Mouse (Mus musculus) embryonic facial prominence, embryonic 14.5 days (tissue): ENCODE measurements at regions not wholly inside any gene's neighbourhood (a gene's known extent, or its start where the extent isn't known, plus 50 kb on each side); places are given as distances from the start of the nearest gene placed in this dataset.
"Not testable (repeated sequence)": the region's sequence is repeated elsewhere in the genome, so short reads cannot be mapped to it uniquely, and the experiment has no call there.

Source experiments
- ATAC-seq: fragments of 200-750 bp; cut with Nextera tagmentation; 2 replicates; pipeline ENCODE4 v1.8.0; 2017; ENCODE audit warnings: low read depth, moderate number of reproducible peaks, moderate TSS enrichment
- DNase-seq: peaks from one replicate; pipeline ENCODE4 v3.0.0-alpha.2; 2015; ENCODE audit warnings: low spot score
- H3K27ac ChIP-seq: fragments of 300-500 bp; sonication (generic); replicated peaks from 2 replicates; pipeline ENCODE4 v1.5.1; 2014; ENCODE audit warnings: low read depth, mild to moderate bottlenecking, low read length, moderate library complexity
- H3K27me3 ChIP-seq: fragments of 300-500 bp; sonication (generic); replicated peaks from 2 replicates; pipeline ENCODE4 v1.6.1; 2014; ENCODE audit warnings: low read length; ENCODE audit not compliant: control insufficient read depth, insufficient read depth
- H3K36me3 ChIP-seq: fragments of 300-500 bp; sonication (generic); 2 replicates; pipeline ENCODE4 v1.6.1; 2014; ENCODE audit warnings: low read length, mixed read lengths; ENCODE audit not compliant: control insufficient read depth, insufficient read depth
- H3K4me1 ChIP-seq: fragments of 300-500 bp; sonication (generic); 2 replicates; pipeline ENCODE4 v1.6.1; 2014; ENCODE audit warnings: antibody characterized with exemption, low read length; ENCODE audit not compliant: control insufficient read depth, insufficient read depth
- H3K4me2 ChIP-seq: fragments of 300-500 bp; sonication (generic); 2 replicates; pipeline ENCODE4 v1.6.1; 2014; ENCODE audit warnings: low read depth, mild to moderate bottlenecking, low read length, moderate library complexity, mixed read lengths
- H3K4me3 ChIP-seq: fragments of 300-500 bp; sonication (generic); 2 replicates; pipeline ENCODE4 v1.5.1; 2014; ENCODE audit warnings: low read depth, mild to moderate bottlenecking, low read length
- H3K9ac ChIP-seq: fragments of 300-500 bp; sonication (generic); 2 replicates; pipeline ENCODE4 v1.6.1; 2014; ENCODE audit warnings: low read depth, mild to moderate bottlenecking, low read length, moderate library complexity, mixed read lengths
- H3K9me3 ChIP-seq: fragments of 300-500 bp; sonication (generic); 2 replicates; pipeline ENCODE4 v1.6.1; 2016; ENCODE audit warnings: low read length; ENCODE audit not compliant: control insufficient read depth
- WGBS: fragments of 180-500 bp; shearing (Covaris S2); extraction: QIAGEN DNeasy Blood & Tissue Kit; methylation state at CpG from one replicate; pipeline ENCODE4 v1.1.7; 2014; 5-methylcytosine and 5-hydroxymethylcytosine counted together

DNA sequence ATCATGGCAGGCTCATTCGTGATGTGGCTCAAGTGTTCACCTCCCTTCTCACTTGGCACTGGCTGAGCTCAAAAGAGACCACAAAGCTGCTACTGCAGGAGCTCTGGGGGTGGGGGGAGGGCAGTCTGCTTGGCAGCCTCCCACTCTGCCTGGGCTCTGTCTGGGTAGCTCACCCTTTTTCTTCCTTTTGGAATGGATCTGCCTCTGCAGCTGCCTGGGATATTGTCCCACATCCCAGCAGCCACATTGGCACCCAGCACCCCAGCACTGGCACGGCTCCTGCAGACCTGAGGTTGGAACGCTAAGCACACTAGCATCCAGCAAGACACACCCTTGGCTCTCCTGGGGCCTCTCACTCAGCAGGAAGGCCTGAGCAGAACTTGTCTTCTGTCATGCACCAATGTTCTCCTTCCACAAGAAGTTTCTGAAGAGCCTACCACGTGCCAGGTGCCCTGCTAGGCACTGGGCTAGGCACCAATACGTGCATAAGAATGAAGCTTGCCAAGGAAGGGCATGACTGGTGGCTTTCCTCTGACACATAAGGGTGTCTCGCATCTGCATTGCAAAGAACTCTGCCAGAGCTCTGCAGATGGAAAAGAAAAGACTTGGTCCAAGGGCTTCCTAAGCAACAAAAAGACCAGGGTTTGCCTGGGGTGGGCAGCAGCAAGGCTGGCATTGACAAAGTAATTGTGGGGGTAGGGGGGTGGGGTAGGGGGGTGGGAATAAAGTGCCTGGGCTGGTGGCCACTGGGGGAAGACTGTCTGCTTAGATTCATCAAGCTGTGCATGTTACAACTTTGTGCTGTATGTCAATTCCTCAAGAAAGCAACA is 112.1 kb upstream of the Sipa1l1 start:
- no CpG with 5 or more reads among the region's 6 CpGs for WGBS
- peak; percentile 71; the same call in 1 of the 2 replicates for ATAC-seq
- not testable (repeated sequence) for H3K4me1 ChIP-seq, H3K9ac ChIP-seq, H3K27me3 ChIP-seq, H3K27ac ChIP-seq, H3K36me3 ChIP-seq, H3K4me3 ChIP-seq, H3K4me2 ChIP-seq, DNase-seq, H3K9me3 ChIP-seq

DNA sequence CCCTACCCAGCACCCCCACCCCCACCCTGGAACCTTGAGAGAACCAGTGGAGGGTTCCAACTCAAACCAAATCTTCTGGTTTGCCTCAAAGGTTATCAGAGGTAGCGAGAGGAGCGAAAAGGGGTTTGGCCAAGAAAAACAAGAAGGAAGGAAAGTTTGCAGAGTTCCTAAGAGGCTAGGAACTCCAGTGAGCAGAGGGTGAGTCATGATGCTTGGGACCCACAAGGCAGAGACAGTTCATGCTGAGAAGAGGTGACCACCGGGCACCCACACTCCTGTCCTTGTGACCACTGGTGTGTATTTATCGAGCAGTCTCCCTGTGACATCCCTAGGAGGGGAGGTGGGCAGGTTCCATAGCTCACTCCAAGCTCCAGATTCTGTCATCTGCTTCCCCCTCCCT is 104.1 kb upstream of the Sipa1l1 start:
- Histone ChIP-seq H3K4me2 (no peak overlapping the region), H3K9ac (no peak overlapping the region), H3K27me3 (no peaks in the 10 kb centered on the region), H3K4me1 (no peaks in the 10 kb centered on the region), H3K9me3 (no peaks in the 10 kb centered on the region), H3K36me3 (no peaks in the 10 kb centered on the region), H3K4me3 (no peak overlapping the region), H3K27ac (no peak overlapping the region)
- DNase-seq (no peak), ATAC-seq (no peak)
- 86% methylated on average over 4 of the region's 4 CpGs for WGBS

DNA sequence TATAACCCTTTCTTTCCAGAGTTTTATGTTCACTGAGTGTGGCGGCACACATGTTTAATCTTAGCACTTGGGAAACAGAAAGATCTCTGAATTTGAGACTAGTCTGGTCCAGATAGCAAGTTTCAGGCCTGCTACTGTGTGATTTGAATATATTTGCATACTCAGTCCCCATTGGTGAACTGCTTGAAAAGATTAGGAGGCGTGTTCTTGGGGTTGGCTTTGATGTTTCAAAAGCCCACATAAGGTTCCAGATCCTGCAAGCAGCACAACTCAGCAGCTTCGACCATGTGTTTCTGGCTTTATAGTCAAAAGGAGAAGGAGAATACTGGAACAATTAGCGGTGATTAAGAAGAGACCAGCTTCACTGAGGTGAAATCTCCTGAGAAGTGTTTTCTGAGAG is 102.3 kb upstream of the Sipa1l1 start:
- WGBS, result 34% methylated on average over 4 of the region's 4 CpGs
- H3K4me1 ChIP-seq, result no peaks in the 10 kb centered on the region
- peak; percentile 68; the same call in 1 of the 2 replicates for ATAC-seq
- DNase-seq, result peak; percentile 75
- H3K9me3 ChIP-seq, result no peaks in the 10 kb centered on the region
- H3K4me3 ChIP-seq, result no peak overlapping the region
- no peak overlapping the region for H3K27ac ChIP-seq
- no peaks in the 10 kb centered on the region for H3K36me3 ChIP-seq
- no peak overlapping the region for H3K9ac ChIP-seq
- no peak overlapping the region for H3K4me2 ChIP-seq
- no peaks in the 10 kb centered on the region for H3K27me3 ChIP-seq

DNA sequence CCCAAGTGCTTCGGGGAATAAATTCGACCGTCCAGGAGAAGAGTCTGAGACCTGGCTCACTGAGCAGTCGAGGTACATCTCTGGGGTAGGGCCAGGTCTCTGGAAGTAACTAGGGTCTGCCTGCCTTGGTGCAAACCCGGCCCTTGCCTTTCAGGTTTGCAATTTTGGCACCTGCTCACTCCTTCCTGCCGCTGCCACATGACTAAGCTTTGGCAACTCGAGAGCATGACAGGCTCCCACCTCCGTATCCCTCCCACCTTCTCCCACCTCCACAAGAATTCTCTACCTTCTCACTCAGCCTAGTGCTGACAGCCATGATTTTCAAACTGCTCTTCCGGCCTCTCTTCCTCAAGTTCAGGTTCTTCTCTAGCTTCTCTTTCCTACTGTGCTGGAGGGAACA is 99.5 kb upstream of the Sipa1l1 start:
- Histone ChIP-seq H3K9me3 (no peaks in the 10 kb centered on the region), H3K36me3 (no peaks in the 10 kb centered on the region), H3K4me2 (no peak overlapping the region), H3K27ac (no peak overlapping the region), H3K9ac (no peak overlapping the region), H3K4me1 (no peaks in the 10 kb centered on the region), H3K4me3 (no peak overlapping the region), H3K27me3 (no peaks in the 10 kb centered on the region)
- DNase-seq (no peak), ATAC-seq (no peak)
- WGBS, result 82% methylated on average over 9 of the region's 9 CpGs

DNA sequence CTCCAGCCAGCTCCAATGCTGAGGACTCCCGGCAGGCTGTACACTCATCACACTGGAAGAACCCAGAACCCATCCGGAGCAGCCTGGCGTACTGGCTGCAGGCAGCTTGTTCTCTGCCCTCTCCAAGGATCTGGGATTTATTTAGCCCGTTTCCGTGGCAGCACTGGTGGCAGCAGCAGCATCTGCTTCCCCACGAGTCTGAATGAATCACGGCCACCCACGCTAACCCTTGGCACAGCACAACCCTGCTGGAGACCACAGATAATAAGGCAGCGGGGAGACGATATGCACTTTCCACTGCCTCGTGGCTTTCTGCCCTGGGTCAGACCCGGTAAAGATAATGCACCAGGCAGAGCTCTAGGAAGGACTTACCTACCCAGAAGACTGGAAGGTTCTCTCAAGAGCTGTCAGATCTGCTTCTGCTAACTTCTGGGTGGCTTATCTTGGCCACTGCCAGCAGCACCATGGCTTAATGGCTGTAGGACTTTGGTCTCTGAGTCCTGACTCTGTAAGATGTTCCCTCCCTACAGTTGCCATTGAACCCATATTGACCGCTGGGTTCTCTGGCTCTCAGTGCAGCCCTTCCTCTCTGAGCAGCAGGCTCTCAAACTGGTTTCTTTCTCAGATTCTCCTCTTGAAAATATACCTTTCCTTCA is 96.2 kb upstream of the Sipa1l1 start:
- H3K9ac ChIP-seq, result no peak overlapping the region
- H3K4me1 ChIP-seq, result peaks cover 8% of the 10 kb centered on the region
- ATAC-seq (peak; percentile 38; the same call in 1 of the 2 replicates), DNase-seq (peak; percentile 62)
- H3K9me3 ChIP-seq, result no peaks in the 10 kb centered on the region
- 52% methylated on average over 13 of the region's 13 CpGs for WGBS
- no peak overlapping the region for H3K27ac ChIP-seq
- H3K4me3 ChIP-seq, result no peak overlapping the region
- no peak overlapping the region for H3K4me2 ChIP-seq
- H3K36me3 ChIP-seq, result no peaks in the 10 kb centered on the region
- H3K27me3 ChIP-seq, result no peaks in the 10 kb centered on the region

DNA sequence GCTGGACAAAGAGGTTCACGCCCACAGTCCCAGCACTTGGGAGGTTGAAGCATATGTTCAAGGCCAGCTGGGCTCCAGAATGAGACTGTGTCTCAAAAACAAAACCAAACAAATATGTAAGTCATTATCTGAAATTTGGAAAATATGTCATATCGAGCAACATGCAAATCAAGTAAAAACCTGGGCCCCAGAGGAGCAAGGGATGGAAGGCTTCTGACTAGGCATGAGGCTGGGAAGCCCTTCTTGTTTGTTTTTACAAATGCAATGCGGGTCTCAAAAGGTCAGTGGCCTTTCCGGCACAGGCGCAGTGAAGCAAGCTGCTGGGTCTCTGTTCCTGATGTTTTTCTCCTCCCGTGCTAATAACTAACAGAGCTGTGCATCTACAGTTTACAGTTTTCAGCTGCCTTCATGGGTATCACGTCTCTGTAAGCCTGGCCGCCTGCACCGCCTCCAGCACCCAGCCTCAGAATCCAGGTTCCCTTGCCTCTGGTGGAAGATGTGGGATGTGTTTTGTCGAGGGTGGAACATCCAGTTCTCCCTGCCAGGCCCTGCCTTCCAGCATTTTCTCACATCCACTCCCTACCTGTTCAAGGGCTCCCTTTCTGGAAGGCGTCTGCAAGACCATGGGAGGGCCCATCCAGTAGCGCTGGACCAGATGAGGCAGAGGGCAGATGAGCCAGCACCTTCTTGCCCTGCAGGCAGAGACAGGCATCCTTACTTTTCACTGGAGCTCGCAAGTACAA is 93.5 kb upstream of the Sipa1l1 start:
- WGBS, result 22% methylated on average over 13 of the region's 13 CpGs
- ATAC-seq, result peak; percentile 64; the same call in 1 of the 2 replicates
- no peak overlapping the region for H3K4me3 ChIP-seq

DNA sequence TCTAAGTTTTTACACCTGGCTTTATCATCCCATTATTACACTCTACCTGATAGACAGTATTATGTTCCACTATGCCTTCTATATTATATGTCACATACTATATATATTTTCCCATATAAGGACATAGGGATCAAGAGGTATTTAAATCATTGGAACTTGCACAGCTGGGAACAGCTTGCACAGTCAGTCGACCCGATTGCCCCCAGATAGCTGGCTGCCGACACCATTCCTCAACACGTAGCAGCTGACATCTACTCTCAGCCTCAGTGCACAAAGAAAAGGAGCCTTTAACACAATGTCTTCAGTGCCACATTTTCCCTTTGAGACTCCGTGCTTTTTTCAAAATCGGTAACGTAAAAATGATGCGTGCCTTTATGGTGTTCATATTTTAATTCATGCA is 92.4 kb upstream of the Sipa1l1 start:
- Histone ChIP-seq H3K9ac (no peak overlapping the region), H3K36me3 (no peaks in the 10 kb centered on the region), H3K9me3 (no peaks in the 10 kb centered on the region), H3K4me3 (no peak overlapping the region), H3K4me1 (peaks cover 8% of the 10 kb centered on the region), H3K27me3 (no peaks in the 10 kb centered on the region), H3K4me2 (no peak overlapping the region), H3K27ac (no peak overlapping the region)
- ATAC-seq, result no peak
- 62% methylated on average over 8 of the region's 8 CpGs for WGBS
- peak; percentile 32 for DNase-seq

More for the DNA sequence above, 93.5 kb upstream of the Sipa1l1 start:
- Histone ChIP-seq H3K9me3 (no peaks in the 10 kb centered on the region), H3K4me2 (no peak overlapping the region; the same call in 1 of the 2 replicates), H3K27me3 (no peaks in the 10 kb centered on the region), H3K4me1 (peaks cover 8% of the 10 kb centered on the region), H3K9ac (no peak overlapping the region), H3K36me3 (no peaks in the 10 kb centered on the region), H3K27ac (peak overlapping the region; percentile 67)
- DNase-seq, result peak; percentile 79

DNA sequence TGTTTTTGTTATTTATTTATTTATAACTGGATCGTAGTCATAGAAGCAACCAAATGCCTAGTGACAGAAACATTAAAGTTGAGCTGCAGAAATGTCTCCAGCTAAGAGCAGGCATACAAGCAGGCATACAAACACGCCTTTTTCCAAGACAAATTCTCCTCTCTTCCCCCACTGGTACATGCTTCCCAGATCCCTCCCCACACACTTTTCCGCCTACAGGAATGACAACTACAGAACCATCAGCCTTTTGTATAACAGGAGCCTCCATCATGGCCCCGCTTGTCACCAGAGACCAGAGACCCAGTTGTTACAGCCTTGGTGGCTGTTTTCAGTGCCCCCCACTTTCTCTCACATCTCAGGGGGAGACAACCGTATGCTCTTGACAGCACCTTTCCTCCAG is 91.2 kb upstream of the Sipa1l1 start:
- H3K27me3 ChIP-seq, result no peaks in the 10 kb centered on the region
- WGBS, result 88% methylated on average over 5 of the region's 5 CpGs
- ATAC-seq, result no peak

More for the DNA sequence above, 91.2 kb upstream of the Sipa1l1 start:
- DNase-seq, result no peak
- Histone ChIP-seq H3K4me1 (peaks cover 8% of the 10 kb centered on the region), H3K9ac (no peak overlapping the region), H3K4me3 (no peak overlapping the region), H3K36me3 (no peaks in the 10 kb centered on the region), H3K4me2 (no peak overlapping the region), H3K27ac (no peak overlapping the region), H3K9me3 (no peaks in the 10 kb centered on the region)
